Mouse (Mus musculus) E14TG2a.4 (cell line): ENCODE results near the gene Zfp408.

Experiments used
- CTCF ChIP-seq: conservative IDR thresholded peaks from 2 replicates; pipeline ENCODE4 v1.5.1; 2014; ENCODE audit warnings: low read length
- POU5F1 ChIP-seq: IDR thresholded peaks from 2 replicates; pipeline ENCODE4 v1.6.1; 2014; ENCODE audit warnings: low read length, borderline replicate concordance

DNA sequence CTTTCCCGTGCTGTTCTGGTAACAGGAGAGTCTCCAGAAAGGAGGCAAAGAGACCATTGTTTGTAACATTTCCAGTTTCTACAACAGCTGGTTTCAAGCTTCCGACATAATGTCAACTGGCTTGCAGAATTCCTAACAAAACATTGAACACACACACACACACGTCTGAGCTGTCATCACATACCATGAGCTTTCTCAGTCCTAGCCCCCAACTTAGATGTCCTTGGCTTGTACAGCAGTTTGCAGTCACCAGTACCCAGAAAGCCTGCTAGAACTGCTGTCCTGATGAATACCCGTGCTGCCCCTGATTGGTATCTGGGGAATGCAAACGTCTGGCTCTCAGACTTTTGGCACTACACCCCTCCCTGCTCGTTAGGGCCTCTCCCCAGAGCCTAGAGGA lies 6.2 kb upstream of the Zfp408 start:
- TF ChIP-seq CTCF, result no peak
- no peak for TF ChIP-seq POU5F1
